Mouse (Mus musculus) intestine, postnatal 0 days (tissue): ENCODE data around the gene Prune2. TPM values are rescaled to one million over a fixed set of nuclear protein-coding genes. Genes with fewer than 3 reads are reported as not detected.

Experiments used
- ATAC-seq: fragments of 200-750 bp; cut with Nextera tagmentation; 2 replicates; pipeline ENCODE4 v1.8.0; 2017; ENCODE audit warnings: mild to moderate bottlenecking, moderate TSS enrichment, moderate library complexity
- H3K27ac ChIP-seq: fragments of 300-500 bp; sonication (generic); 2 replicates; pipeline ENCODE4 v1.5.1; 2014; ENCODE audit warnings: mild to moderate bottlenecking, low read depth, low read length, moderate library complexity
- H3K27me3 ChIP-seq: fragments of 300-500 bp; sonication (generic); replicated peaks from 2 replicates; pipeline ENCODE4 v1.6.1; 2014; ENCODE audit warnings: low read length, mixed read lengths; ENCODE audit not compliant: control insufficient read depth, insufficient read depth
- H3K36me3 ChIP-seq: fragments of 300-500 bp; sonication (generic); 2 replicates; pipeline ENCODE4 v1.6.1; 2014; ENCODE audit warnings: mild to moderate bottlenecking, moderate library complexity; ENCODE audit not compliant: control insufficient read depth, insufficient read depth
- H3K4me1 ChIP-seq: fragments of 300-500 bp; sonication (generic); replicated peaks from 2 replicates; pipeline ENCODE4 v1.6.1; 2014; ENCODE audit warnings: antibody characterized with exemption, low read length, mixed read lengths; ENCODE audit not compliant: control insufficient read depth, insufficient read depth
- H3K4me2 ChIP-seq: fragments of 300-500 bp; sonication (generic); replicated peaks from 2 replicates; pipeline ENCODE4 v1.6.1; 2014; ENCODE audit warnings: low read depth, mild to moderate bottlenecking, moderate library complexity
- H3K4me3 ChIP-seq: fragments of 300-500 bp; sonication (generic); 2 replicates; pipeline ENCODE4 v1.5.1; 2014; ENCODE audit warnings: low read depth, low read length
- H3K9ac ChIP-seq: fragments of 300-500 bp; sonication (generic); 2 replicates; pipeline ENCODE4 v1.6.1; 2014; ENCODE audit warnings: mild to moderate bottlenecking, low read depth, low read length
- H3K9me3 ChIP-seq: fragments of 300-500 bp; sonication (generic); 2 replicates; pipeline ENCODE4 v1.6.1; 2016; ENCODE audit warnings: mixed run types; ENCODE audit not compliant: control insufficient read depth
- CTCF ChIP-seq: sonication (generic); IDR thresholded peaks from 2 replicates; pipeline ENCODE4 v1.5.1; 2016; ENCODE audit warnings: low read depth, mild to moderate bottlenecking, control low read depth, antibody characterized with exemption, moderate library complexity
- WGBS: fragments of 180-500 bp; shearing (Covaris S2); extraction: QIAGEN DNeasy Blood & Tissue Kit; methylation state at CpG from one replicate; pipeline ENCODE4 v1.1.7; 2014; 5-methylcytosine and 5-hydroxymethylcytosine counted together
- polyA plus RNA-seq: library from polyadenylated mRNA; unstranded; fragments of >200 nt; fragmentation: Nextera tagmentation; extraction: Ambion mirVana; gene quantifications from 2 replicates; pipeline ENCODE4 v1.2.1, GENCODE M21; 2015

Gene Prune2
- polyA plus RNA-seq, 1 experiment from 2014 or later, result 1.1 TPM

DNA sequence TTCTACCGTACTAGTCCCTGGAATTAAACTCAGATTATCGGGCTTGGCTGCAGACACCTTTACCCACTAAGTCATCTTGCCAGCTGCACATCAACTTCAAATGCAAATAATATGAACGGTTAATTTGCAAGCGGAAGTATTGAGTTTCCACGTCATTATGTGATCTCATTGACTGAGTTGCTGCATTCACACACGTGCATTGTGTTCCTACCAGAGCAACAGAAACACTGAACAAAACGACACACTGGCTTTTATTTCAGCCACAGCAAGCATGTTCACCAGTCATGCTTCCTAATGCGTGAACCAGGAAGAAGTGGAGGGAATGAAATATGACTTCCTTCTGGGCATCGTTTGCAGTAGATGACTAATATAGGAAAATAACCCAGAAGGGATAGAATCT, 293.8 kb downstream of the Prune2 start:
- no peak for TF ChIP-seq CTCF
- no peak for ATAC-seq
- 75% methylated on average over 9 of the region's 9 CpGs for WGBS
- Histone ChIP-seq H3K36me3 (no peaks in the 10 kb centered on the region), H3K9ac (no peak overlapping the region), H3K27me3 (no peaks in the 10 kb centered on the region), H3K27ac (no peak overlapping the region), H3K4me3 (no peak overlapping the region), H3K4me2 (no peak overlapping the region), H3K9me3 (no peaks in the 10 kb centered on the region), H3K4me1 (no peaks in the 10 kb centered on the region)

DNA sequence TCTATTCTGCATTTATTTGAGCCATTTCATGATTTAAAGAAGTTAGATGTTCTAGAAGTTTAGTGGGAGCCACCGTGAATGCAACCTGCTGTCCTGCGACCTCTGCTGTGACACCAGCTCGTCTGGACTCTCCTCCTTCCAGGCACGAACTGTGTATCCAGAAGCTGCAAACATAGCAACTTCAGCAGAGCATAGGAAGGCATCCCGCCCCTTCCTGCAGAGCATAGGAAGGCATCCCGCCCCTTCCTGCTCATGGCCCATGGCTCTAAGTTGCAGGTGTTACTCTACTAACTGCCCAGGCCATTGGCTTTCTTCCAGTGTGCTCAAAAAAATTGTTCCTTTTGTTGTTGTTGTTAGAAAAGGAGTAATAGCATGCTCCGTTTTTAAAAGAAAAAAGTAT, 294.9 kb downstream of the Prune2 start:
- Histone ChIP-seq H3K27ac (no peak overlapping the region), H3K9me3 (no peaks in the 10 kb centered on the region), H3K36me3 (no peaks in the 10 kb centered on the region), H3K4me2 (no peak overlapping the region), H3K27me3 (no peaks in the 10 kb centered on the region), H3K4me1 (no peaks in the 10 kb centered on the region), H3K4me3 (no peak overlapping the region), H3K9ac (no peak overlapping the region)
- TF ChIP-seq CTCF, result no peak
- WGBS, result 80% methylated on average over 7 of the region's 7 CpGs
- no peak for ATAC-seq

DNA sequence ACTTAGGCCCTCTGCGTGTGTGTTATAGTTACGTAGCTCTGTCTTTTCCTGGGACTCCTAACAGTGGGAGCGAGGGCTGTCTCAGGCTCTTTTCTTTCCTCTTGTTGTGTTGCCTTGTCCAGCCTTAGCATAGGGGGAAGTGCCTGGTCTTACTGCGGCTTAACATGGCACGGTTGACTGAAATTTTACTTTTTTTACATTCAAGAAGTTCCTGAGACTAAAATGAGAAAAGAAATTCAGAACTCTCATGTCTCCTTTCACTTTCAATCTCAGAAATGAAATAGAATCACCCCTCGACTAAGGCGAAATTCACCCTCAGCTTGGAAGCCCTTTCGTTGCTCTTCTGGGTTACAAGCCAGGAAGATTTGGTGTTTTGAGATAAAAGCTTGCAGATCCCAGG, 295.5 kb downstream of the Prune2 start:
- Histone ChIP-seq H3K4me3 (no peak overlapping the region), H3K9ac (no peak overlapping the region), H3K27me3 (no peaks in the 10 kb centered on the region), H3K4me1 (no peaks in the 10 kb centered on the region), H3K9me3 (no peaks in the 10 kb centered on the region), H3K4me2 (no peak overlapping the region), H3K36me3 (no peaks in the 10 kb centered on the region), H3K27ac (no peak overlapping the region)
- WGBS, result 91% methylated on average over 8 of the region's 8 CpGs
- no peak for TF ChIP-seq CTCF
- ATAC-seq, result no peak

DNA sequence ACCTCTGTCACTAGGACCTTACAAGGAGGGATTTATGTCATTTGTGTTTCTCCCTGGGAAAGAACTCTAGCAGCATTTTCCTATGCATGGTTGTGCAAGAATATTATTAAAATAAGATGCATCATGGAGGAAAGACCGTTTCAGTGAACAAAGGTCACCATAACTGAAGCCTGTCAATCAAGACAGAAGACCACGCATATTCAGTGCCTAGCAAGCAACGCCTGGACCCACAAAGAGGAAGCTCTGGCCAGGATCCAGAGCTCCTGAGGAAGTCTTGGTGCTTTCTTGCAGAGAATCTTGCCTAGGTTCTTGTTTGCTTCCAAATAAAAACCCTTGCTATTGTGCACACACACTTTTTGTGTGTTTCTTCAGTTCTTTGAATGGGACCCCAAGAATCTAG, 296.9 kb downstream of the Prune2 start:
- Histone ChIP-seq H3K4me3 (no peak overlapping the region), H3K4me2 (no peak overlapping the region), H3K36me3 (no peaks in the 10 kb centered on the region), H3K9ac (no peak overlapping the region), H3K9me3 (no peaks in the 10 kb centered on the region), H3K4me1 (no peaks in the 10 kb centered on the region), H3K27ac (no peak overlapping the region), H3K27me3 (no peaks in the 10 kb centered on the region)
- ATAC-seq, result no peak
- TF ChIP-seq CTCF, result no peak
- WGBS, result 48% methylated on average over 3 of the region's 3 CpGs

DNA sequence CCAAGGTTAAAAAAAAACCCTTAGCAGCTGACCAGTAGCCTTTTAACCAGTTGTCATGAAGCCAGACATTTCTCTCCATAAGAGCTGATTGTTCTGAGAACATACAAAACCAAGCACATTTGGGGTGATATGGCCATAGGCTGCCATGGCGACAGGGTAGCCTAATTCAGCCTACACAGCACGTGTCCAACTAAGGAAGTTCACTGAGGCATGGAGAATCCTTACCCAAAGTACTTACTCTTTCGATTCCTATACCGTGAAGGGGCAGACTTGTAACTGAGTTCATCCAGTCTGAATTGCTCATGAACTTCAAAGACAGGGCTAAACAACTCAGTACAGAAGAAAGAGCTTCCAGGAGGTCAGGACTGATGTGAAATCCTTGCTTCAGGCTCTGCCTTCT, 299.6 kb downstream of the Prune2 start:
- no peak for ATAC-seq
- no peaks in the 10 kb centered on the region for H3K27me3 ChIP-seq
- H3K9ac ChIP-seq, result no peak overlapping the region
- H3K4me1 ChIP-seq, result no peaks in the 10 kb centered on the region
- WGBS, result 85% methylated on average over 4 of the region's 4 CpGs
- H3K9me3 ChIP-seq, result no peaks in the 10 kb centered on the region
- H3K27ac ChIP-seq, result no peak overlapping the region
- H3K4me2 ChIP-seq, result no peak overlapping the region
- no peak for TF ChIP-seq CTCF
- H3K36me3 ChIP-seq, result no peaks in the 10 kb centered on the region
- no peak overlapping the region for H3K4me3 ChIP-seq

DNA sequence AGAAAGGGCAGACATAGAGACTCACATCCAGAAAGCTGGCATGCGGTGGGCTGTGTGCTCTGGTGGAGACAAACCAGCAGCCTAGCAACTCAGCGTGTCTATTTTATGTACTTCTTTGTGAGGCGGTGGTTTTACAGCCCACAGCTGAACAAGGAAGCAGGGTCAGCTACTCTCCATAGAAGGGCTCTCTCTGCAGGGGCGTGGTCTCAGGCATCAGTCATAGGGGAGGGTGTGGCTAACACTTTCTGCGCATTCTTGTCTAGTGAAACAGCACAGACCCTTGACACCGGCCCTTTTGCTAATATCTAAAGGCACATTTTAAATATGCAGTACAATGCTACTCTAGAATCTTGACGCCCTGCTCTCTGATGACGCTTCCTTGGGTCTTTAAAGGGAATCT, 300.5 kb downstream of the Prune2 start:
- TF ChIP-seq CTCF, result no peak
- no peak overlapping the region for H3K27ac ChIP-seq
- no peaks in the 10 kb centered on the region for H3K36me3 ChIP-seq
- H3K9me3 ChIP-seq, result no peaks in the 10 kb centered on the region
- H3K4me1 ChIP-seq, result no peaks in the 10 kb centered on the region
- 53% methylated on average over 8 of the region's 8 CpGs for WGBS
- ATAC-seq, result no peak; the same call in 1 of the 2 replicates
- no peak overlapping the region for H3K4me3 ChIP-seq
- H3K27me3 ChIP-seq, result no peaks in the 10 kb centered on the region
- no peak overlapping the region for H3K4me2 ChIP-seq
- H3K9ac ChIP-seq, result no peak overlapping the region

DNA sequence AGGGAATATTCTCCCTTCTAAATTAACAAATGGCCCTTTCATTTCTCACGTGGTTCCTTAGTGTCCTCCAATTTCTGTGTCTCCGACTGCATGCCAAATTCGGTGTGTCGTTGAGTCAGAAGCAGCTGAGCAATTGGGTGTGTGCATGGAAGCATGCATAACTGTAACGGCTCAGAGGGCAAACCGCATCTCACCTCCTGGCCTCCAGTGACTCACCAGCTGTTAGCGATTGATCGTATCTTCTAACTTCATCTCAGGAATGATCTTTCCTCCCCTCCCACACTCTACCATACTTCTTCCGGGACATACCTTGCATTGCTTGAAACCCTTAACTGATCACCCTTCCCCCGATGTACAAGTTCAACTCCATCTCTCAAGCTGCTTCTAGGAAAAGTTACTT, 300.9 kb downstream of the Prune2 start:
- no peak for TF ChIP-seq CTCF
- Histone ChIP-seq H3K27ac (no peak overlapping the region), H3K27me3 (no peaks in the 10 kb centered on the region), H3K4me2 (no peak overlapping the region), H3K9ac (no peak overlapping the region), H3K4me1 (no peaks in the 10 kb centered on the region), H3K36me3 (no peaks in the 10 kb centered on the region), H3K4me3 (no peak overlapping the region), H3K9me3 (no peaks in the 10 kb centered on the region)
- ATAC-seq, result no peak
- 84% methylated on average over 10 of the region's 10 CpGs for WGBS
